In the genomic region with DNA sequence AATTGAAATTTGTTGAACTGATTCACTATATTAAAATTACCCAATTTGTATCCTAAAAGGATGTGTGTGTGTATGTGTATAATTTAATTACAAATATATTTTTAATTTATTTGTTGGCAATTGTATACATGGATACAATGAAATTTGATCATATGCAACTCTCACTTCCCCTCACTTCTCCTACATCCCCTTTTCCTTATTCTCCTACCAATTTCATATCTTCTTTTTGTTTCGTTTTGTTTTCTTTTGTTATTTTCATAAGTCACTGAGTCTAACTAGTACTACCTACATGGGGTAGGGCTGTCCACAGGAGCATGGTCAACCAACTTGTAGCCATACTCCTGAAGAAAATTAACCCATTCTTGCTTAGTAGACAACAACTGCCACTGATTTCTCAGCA, we compare ENCODE assay signal across 20 mouse cellular contexts. TPM values are rescaled to one million over a fixed set of nuclear protein-coding genes. Genes with fewer than 3 reads are reported as not detected.
A peak's percentile ranks its signal among the peaks of the same experiment; 100 is the strongest.
DNase-seq lines count a peak whose midpoint lies in the region; ATAC-seq lines count a peak whose summit lies in the region.
"Had no signal": no experiment of that assay in that cellular context is flagged by ENCODE, and none has a peak within 500 bp of the region (broad histone marks: within the 10 kb centered on the region; RNA-seq: fewer than 3 reads in every experiment).

No protein-coding gene starts in this region.

- peak; percentile 68 for ATAC-seq in granulocyte monocyte progenitor cell, adult 5-6 weeks (replicated peaks; ENCODE audit: poor library complexity, severe bottlenecking)
- peak; percentile 70 for ATAC-seq in megakaryocyte, adult 5-6 weeks (ENCODE audit: poor library complexity, severe bottlenecking)
- ATAC-seq in megakaryocyte progenitor cell, adult 5-6 weeks (replicated peaks; ENCODE audit: poor library complexity): peak; percentile 44
- ATAC-seq: activated CD4-positive, CD25-positive, alpha-beta regulatory T cell, adult 4 months; CD4-positive, CD25-positive, alpha-beta regulatory T cell, adult 4 months; Patski had no signal

- intact Hi-C loops in heart, postnatal 25 days (cut with DNase I): no loop called here
- intact Hi-C loops in gastrocnemius, postnatal 36 days (cut with DNase I): no loop called here

- no peak for DNase-seq in heart, postnatal 25 days (ENCODE audit: low spot score)
- no peak for DNase-seq in cerebellum, postnatal 36 days
- DNase-seq in gastrocnemius, postnatal 36 days: no peak
- DNase-seq: adrenal gland, adult 2 months; adrenal gland, adult 8-10 months; adrenal gland, postnatal 10 days; adrenal gland, postnatal 14 days; adrenal gland, postnatal 25 days; adrenal gland, postnatal 36 days; B cell, adult 2 months; cerebellum, adult 11 months; cerebellum, adult 11-12 months; cerebellum, adult 18-20 months had no signal

RNA-seq across cellular contexts. Expression of gene Cav2, which starts 41.3 kb away (rescaled TPM):
- 1.1 and 1.5 TPM in 2 replicates for total RNA-seq in granulocyte monocyte progenitor cell, adult 5-6 weeks (2014; fragmentation: Nextera tagmentation)
- total RNA-seq in granulocyte monocyte progenitor cell, adult 5-6 weeks (2017): 0.57 and 0.82 TPM in 2 replicates
- 15.2 and 16.2 TPM in 2 replicates for total RNA-seq in megakaryocyte, adult 5-6 weeks (2015)
- 8.4 and 9.1 TPM in 2 replicates for total RNA-seq in megakaryocyte, adult 5-6 weeks (2017)
- total RNA-seq in megakaryocyte progenitor cell, adult 5-6 weeks (2015): 0.74 and 1.1 TPM in 2 replicates
- 0.37 and 0.78 TPM in 2 replicates for total RNA-seq in megakaryocyte progenitor cell, adult 5-6 weeks (2017)
- total RNA-seq in heart, postnatal 25 days (2021): 10 to 100 TPM; 51.1 to 56.1 TPM
- 10 to 100 TPM; 17.5 to 20.3 TPM for total RNA-seq in gastrocnemius, postnatal 36 days (2021)
- total RNA-seq: MEL had no signal
